Mouse (Mus musculus) duodenum, adult 2 months (tissue): ENCODE data around the gene 4931414P19Rik. TPM values are rescaled to one million over a fixed set of nuclear protein-coding genes. Genes with fewer than 3 reads are reported as not detected.

Experiments
- polyA plus RNA-seq: library from polyadenylated mRNA; depleted of rRNA; stranded (reverse); fragments of >200 nt; gene quantifications from 2 replicates; pipeline ENCODE4 v1.2.3, GENCODE M21; 2012; ENCODE audit warnings: low replicate concordance; rRNA removed

The 4931414P19Rik gene
- polyA plus RNA-seq = 4.0 and 6.6 TPM in 2 replicates

DNA sequence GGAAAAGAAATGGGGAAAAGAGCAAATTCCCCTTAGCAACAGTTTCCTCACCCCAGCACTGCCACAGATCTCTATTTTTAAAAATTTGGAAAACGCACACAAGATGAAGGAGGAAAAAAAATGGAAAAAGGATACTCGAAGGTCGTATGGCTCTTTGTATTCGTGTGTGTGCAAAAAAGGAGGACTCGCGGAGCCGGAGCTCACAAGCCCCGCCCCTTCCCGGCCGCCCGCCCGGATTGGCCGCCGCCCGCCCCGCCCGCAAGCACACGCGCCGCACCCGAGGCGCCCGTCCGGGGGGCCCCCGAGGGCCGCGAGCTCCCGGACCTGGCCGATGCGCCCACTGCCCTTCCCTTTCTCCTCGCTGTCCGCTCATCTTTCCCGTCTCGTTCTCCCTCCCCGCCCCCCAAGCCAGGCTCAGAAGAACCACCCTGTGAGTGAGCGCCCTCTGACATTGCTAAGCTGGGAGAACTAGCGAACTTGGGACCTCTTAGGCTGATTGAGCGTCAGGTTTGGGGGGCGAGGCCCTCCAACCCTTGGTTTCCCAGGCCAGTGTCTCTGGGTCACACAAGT is at the start of gene 4931414P19Rik:
Gene 4931414P19Rik, minus strand, starts transcription at position 242 of the 570 bp plus-strand sequence.

DNA sequence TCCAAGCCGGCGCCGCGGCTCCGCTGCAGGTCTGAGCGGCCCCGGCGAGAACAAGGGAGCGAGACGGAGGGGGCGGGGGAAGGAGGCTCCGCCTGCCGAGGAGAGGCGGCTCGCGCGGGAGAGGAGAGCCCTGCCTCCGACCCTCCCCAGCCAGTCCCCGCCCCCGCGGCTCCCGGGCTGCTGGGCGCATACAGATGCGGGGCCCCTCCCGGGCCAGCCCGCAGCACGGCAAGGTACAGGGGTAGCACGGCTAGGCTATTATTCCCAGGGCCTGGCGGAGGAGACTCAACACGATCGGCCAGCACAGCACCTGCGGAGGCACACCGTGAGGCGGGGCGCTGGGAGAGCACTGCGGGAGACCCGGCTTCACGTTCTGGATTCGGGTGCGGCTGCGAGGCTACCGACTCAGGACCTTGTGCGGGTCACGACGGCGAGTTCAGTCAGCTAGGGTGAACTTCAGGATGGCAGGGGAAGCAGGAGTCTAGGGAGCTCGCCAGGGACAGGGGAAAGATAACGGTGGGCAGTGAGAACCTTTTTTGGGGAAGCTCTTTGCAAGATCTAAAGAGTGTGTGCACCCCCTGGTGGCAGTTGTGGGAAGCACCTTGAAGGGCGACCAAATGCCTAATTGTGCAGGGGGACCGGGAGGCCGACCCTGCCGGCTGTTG is 35.6 kb upstream of the 4931414P19Rik start, which contains the start of gene Cdh24:
Gene Cdh24, minus strand, starts transcription at position 60 of the 665 bp plus-strand sequence.

DNA sequence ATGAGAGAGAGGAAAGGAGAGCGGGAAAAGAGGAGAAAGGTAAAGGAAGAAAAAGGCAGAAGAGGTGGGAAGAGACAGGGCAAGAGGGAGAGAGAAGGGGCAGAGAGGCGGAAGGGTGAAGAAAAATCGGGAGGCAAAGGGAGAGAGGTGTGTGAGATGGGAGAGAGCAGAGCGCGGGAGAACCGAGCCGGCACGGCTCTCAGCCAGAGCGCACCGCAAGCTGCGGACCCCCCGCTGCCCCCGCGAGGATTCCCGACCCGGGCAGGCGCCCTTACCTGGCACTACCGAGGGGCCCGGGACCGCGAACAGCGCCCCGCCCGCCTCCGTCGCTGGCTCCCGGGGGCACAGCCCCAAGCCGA is 35.1 kb upstream of the 4931414P19Rik start, which contains the start of gene Gm17606:
Gene Gm17606, plus strand, starts transcription at position 7 of the 359 bp plus-strand sequence.

DNA sequence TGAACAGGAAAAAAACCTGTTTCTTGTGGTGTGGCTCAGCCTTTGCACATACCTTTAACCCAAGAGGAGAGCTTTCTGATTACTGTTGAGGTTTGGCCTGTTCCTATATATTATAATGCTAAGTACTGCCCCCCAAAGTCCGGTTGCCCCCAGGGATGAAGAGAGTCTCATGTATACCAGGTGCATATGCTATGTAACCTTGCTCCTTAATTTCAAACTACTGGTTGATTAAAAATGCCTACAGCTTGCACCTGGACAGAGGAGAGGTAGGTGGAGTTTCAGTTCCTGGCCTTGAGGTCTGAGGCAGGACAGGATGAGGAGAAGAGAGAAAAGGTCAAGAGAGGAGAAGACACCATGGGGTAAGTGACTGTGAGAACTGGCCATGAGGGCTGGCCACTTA is 15.3 kb upstream of the 4931414P19Rik start, which contains the start of gene Psmb11:
Gene Psmb11, plus strand, starts transcription at position 301 of the 400 bp plus-strand sequence.

DNA sequence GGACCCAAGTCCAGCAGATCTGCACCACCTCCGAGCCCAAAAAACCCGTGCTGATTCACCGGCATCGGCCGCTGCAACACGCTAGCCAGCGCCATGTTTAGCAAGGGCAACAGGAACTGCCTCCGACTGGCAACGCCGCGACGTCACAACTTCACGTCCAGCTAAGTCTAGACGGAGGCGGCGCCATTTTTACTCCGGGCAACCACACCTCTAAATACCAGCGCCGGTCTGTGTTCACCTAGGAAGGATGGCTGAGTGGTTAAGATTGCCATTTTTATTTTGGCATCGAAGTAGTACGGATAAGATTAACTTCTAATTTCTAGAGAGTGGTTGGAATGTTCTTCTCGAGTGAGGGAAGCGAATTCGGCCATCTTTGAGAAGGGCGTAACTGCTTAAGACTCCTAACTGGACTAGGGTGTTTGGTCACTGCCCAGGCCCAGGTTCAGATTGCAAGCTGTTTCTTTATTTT is 12.1 kb upstream of the 4931414P19Rik start, which contains the start of gene Psmb5:
Gene Psmb5, minus strand, starts transcription at position 126 of the 469 bp plus-strand sequence.

DNA sequence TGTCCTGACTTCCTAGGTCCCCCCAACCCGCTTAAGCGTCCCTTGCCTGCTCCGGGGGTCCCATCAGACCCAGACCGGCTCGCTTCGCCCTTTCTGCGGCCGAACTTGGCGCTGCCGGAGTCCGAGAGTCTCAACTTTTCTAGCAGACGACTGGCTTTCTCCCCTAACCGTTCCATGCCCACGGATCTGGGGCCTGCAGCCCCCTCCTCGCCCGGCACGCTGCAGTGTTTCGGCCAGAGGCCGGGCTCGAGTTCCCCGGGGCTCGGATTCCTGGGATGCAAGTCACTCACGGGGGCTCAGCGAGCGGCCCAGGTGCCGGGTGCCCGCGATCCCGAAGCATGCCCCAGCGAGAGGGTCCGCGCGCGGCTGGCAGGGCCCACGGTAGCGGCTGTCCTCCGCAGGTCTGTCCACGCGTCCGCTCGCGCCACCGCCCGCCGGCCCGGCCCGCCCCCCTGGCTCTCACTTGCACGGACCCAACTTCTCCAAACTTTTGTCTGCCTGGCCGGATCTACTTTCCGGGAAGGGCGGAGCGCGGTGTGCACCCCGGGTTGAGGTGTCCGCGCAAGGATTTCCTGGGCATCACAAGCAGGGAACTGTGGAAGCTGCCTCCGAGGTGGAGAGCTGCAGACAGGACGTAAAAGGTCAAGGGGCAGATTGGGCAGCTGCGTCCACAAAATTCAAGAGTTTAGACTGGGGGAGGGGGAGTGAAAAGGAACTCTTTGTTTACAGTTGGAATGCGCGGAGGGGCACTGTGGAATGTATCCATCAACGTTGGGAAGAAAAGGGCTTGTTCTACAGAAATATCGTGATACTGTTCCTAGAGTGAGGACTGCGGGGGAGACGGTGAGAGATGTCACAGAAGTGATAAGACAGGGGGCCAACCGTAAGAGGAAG is 28.5 kb downstream of the 4931414P19Rik start, which contains the start of gene Ajuba:
Gene Ajuba, minus strand, starts transcription at position 470 of the 894 bp plus-strand sequence.

DNA sequence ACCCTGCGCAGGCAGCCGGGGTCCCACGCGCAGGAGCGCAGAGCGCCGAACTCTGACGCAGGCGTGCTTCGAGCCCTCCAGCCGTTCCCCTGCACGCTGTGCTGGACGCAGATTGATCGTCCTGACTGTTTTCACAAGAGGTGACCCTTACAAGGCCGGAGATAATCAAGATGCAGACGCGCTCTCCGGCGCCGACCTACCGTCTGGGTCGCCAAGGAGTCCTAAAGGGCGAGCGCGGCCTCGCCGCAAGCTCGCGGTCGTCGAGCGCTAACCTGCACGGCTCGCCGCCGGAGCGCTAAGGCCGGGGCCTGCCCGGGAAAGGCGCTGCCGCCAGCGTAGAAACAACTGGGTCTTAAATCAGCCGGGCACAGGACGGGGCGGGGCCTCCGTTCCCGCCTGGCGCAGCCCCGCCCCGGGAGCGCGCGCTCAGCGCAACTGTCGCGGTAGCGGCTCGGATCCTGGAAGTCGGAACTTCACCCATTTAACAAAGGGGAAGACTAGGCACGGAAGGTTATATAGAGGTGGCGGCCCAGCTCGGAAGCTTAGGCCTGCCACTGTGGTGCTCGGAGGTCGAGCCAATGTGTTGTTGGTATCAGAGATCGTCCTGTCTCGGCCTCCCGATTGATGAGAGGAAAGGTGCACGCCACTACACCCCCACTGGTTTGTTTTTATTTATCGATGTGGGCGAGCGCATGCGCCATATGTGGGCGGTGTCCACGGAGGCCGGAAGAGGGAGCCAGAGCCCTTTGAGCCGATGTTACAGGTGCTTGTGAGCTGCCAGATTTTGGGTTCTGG is 51.6 kb downstream of the 4931414P19Rik start, which contains the start of gene Haus4:
Gene Haus4, minus strand, starts transcription at position 642 of the 795 bp plus-strand sequence.

Other genes with a start within 250 kb of the 4931414P19Rik start
- 160 and 217 TPM in 2 replicates for gene Oxa1l, start 245.2 kb downstream of the 4931414P19Rik start, polyA plus RNA-seq
- 98.2 and 314 TPM in 2 replicates for gene Slc7a7, start 188.2 kb downstream of the 4931414P19Rik start, polyA plus RNA-seq
- gene Mrpl52, start 179.1 kb downstream of the 4931414P19Rik start, polyA plus RNA-seq = 432 and 2,473 TPM in 2 replicates
- 91.4 and 100.0 TPM in 2 replicates for gene Mmp14, start 174.4 kb downstream of the 4931414P19Rik start, polyA plus RNA-seq
- 234 and 458 TPM in 2 replicates for gene Lrp10, start 141.9 kb downstream of the 4931414P19Rik start, polyA plus RNA-seq
- gene Rem2, start 129.9 kb downstream of the 4931414P19Rik start, polyA plus RNA-seq = 0.16 and 0.18 TPM in 2 replicates
- gene Prmt5, start 88.5 kb downstream of the 4931414P19Rik start, polyA plus RNA-seq = 8.3 and 21.4 TPM in 2 replicates
- 8.0 and 8.5 TPM in 2 replicates for gene Haus4, start 51.4 kb downstream of the 4931414P19Rik start, polyA plus RNA-seq
- 2.8 and 3.3 TPM in 2 replicates for gene Ajuba, start 28.4 kb downstream of the 4931414P19Rik start, polyA plus RNA-seq
- gene Psmb5, start 12.0 kb upstream of the 4931414P19Rik start, polyA plus RNA-seq = 131 and 140 TPM in 2 replicates
- 0.02 TPM in 1 of 2 replicates, not detected in the other for gene Psmb11, start 15.4 kb upstream of the 4931414P19Rik start, polyA plus RNA-seq
- not detected in 2 replicates for gene Gm17606, start 35.0 kb upstream of the 4931414P19Rik start, polyA plus RNA-seq
- 5.7 and 7.8 TPM in 2 replicates for gene Cdh24, start 35.4 kb upstream of the 4931414P19Rik start, polyA plus RNA-seq
- gene 1700123O20Rik, start 80.2 kb upstream of the 4931414P19Rik start, polyA plus RNA-seq = 25.6 and 33.7 TPM in 2 replicates
- 48.2 and 68.8 TPM in 2 replicates for gene Acin1, start 80.9 kb upstream of the 4931414P19Rik start, polyA plus RNA-seq
- 0.04 and 0.23 TPM in 2 replicates for gene Gm29776, start 92.8 kb upstream of the 4931414P19Rik start, polyA plus RNA-seq
- 2.4 and 8.7 TPM in 2 replicates for gene Cebpe, start 106.2 kb upstream of the 4931414P19Rik start, polyA plus RNA-seq
- gene Slc7a8, start 176.0 kb upstream of the 4931414P19Rik start, polyA plus RNA-seq = 45.5 and 192 TPM in 2 replicates
- not detected in 2 replicates for gene Rnf212b, start 208.1 kb upstream of the 4931414P19Rik start, polyA plus RNA-seq